Comparison of ENCODE assay signal across 8 mouse cellular contexts in genomic region chr16:85900702-85901580, GRCm38 (mm10). TPM values are rescaled to one million over a fixed set of nuclear protein-coding genes. Genes with fewer than 3 reads are reported as not detected.
DNase-seq lines count a peak whose midpoint lies in the region; ATAC-seq and TF ChIP-seq lines count a peak whose summit lies in the region.

No protein-coding gene starts in this region.

- DNase-seq in Patski (ENCODE audit: low read depth, low spot score), result no peak
- DNase-seq in c-Kit-positive CD71-negative TER-119-negative erythroid progenitor cells, embryonic 14.5 days (ENCODE audit: low read depth), result peak; percentile 16
- DNase-seq in gastrocnemius, adult 18-20 months (ENCODE audit: low spot score), result peak; percentile 61
- peak; percentile 52 for DNase-seq in left cerebral cortex, postnatal 4 days
- DNase-seq in mesoderm, embryonic 11.5 days (ENCODE audit: low read depth, low spot score), result peak; percentile 56

- WGBS in hindbrain, embryonic 12.5 days, result 1% methylated on average over 51 of the region's 51 CpGs
- WGBS in small intestine, adult 2 months, result 2% methylated on average over 51 of the region's 51 CpGs

- H3K4me2 ChIP-seq in hindbrain, embryonic 12.5 days (replicated peaks), result peak overlapping the region; percentile 95

- H3K9ac ChIP-seq in hindbrain, embryonic 12.5 days, result peak overlapping the region; percentile 49

- peaks cover 16% of the 10 kb centered on the region for H3K4me1 ChIP-seq in hindbrain, embryonic 12.5 days
- H3K4me1 ChIP-seq in small intestine, adult 2 months (ENCODE audit: control insufficient read depth, insufficient read depth, insufficient read length, low read length), result no peaks in the 10 kb centered on the region

- POLR2A ChIA-PET in Patski (lab: Charles Lee), result interaction anchor here (0.8 to 1.3 kb wide), 2 partner anchors 13 to 194 kb away, joined by 3 read pairs; no protein-coding TSS in a partner anchor

- TF ChIP-seq CTCF in Patski (IDR thresholded peaks at IDR 0.05), result no peak
- TF ChIP-seq CTCF in small intestine, adult 2 months (IDR thresholded peaks at IDR 0.05; ENCODE audit: extremely low read depth, insufficient read length, insufficient replicate concordance, low read depth, low read length), result no peak

- CTCF ChIA-PET in Patski (lab: Charles Lee), result no interaction called here

- H3K4me3 ChIP-seq in hindbrain, embryonic 12.5 days, result peak overlapping the region; percentile 47
- peak overlapping the region; percentile 73 for H3K4me3 ChIP-seq in small intestine, adult 2 months (ENCODE audit: low read depth, low read length)

- H3K27ac ChIP-seq in hindbrain, embryonic 12.5 days, result no peak overlapping the region
- H3K27ac ChIP-seq in small intestine, adult 2 months (ENCODE audit: insufficient read depth, low read depth, low read length), result peak overlapping the region; percentile 40; the same call in 1 of the 2 replicates

- intact Hi-C loops in left cerebral cortex, postnatal 4 days (cut with DNase I), result no loop called here

- no peak for TF ChIP-seq POLR2A in small intestine, adult 2 months (IDR thresholded peaks at IDR 0.05; ENCODE audit: low read depth, low read length)

- ATAC-seq in Patski, result peak; percentile 59
- peak; percentile 72 for ATAC-seq in hindbrain, embryonic 12.5 days (ENCODE audit: low FRiP score)
- ATAC-seq in megakaryocyte-erythroid progenitor cell, adult 5-6 weeks (replicated peaks; ENCODE audit: low FRiP score, low TSS enrichment, poor library complexity, severe bottlenecking), result no peak

- H3K27me3 ChIP-seq in Patski, result no peaks in the 10 kb centered on the region
- H3K27me3 ChIP-seq in hindbrain, embryonic 12.5 days, result peaks cover 8% of the 10 kb centered on the region; the same call in 1 of the 2 replicates
- peaks cover 15% of the 10 kb centered on the region for H3K27me3 ChIP-seq in small intestine, adult 2 months (ENCODE audit: control insufficient read depth, insufficient read depth, low read length)

- in situ Hi-C loops in Patski (cut with MboI; ENCODE audit: low pct_unique_long_range_greater_than_20kb), result loop anchor here (5.0 kb wide), 1 partner anchor 401 kb away; no protein-coding TSS in a partner anchor

- no peaks in the 10 kb centered on the region for H3K9me3 ChIP-seq in hindbrain, embryonic 12.5 days (replicated peaks)

- no peaks in the 10 kb centered on the region for H3K36me3 ChIP-seq in hindbrain, embryonic 12.5 days
- H3K36me3 ChIP-seq in small intestine, adult 2 months (ENCODE audit: control insufficient read depth, insufficient read depth, low read length), result no peaks in the 10 kb centered on the region

RNA-seq across cellular contexts. Expression of gene Adamts5, which starts 0.7 kb away (rescaled TPM):
- polyA plus RNA-seq in Patski (2021), result 49.1 TPM
- total RNA-seq in gastrocnemius, adult 18-20 months (2021), result 1 to 10 TPM; 3.3 to 5.6 TPM
- polyA plus RNA-seq in hindbrain, embryonic 12.5 days (2016; fragmentation: Nextera tagmentation; extraction: Ambion mirVana), result 2.8 and 3.1 TPM in 2 replicates
- total RNA-seq in left cerebral cortex, postnatal 4 days (2021), result 1 to 10 TPM; 2.0 to 2.5 TPM
- polyA plus RNA-seq in small intestine, adult 2 months (2012; rRNA removed), result 0.20 and 0.34 TPM in 2 replicates
- total RNA-seq in megakaryocyte-erythroid progenitor cell, adult 5-6 weeks (2014; fragmentation: Nextera tagmentation), result not detected in 2 replicates
- not detected in 2 replicates for total RNA-seq in megakaryocyte-erythroid progenitor cell, adult 5-6 weeks (2017)
